Mouse (Mus musculus): ENCODE measurements at regions not wholly inside any gene's neighbourhood (a gene's known extent, or its start where the extent isn't known, plus 50 kb on each side); places are given as distances from the start of the nearest gene placed in this dataset.

DNA sequence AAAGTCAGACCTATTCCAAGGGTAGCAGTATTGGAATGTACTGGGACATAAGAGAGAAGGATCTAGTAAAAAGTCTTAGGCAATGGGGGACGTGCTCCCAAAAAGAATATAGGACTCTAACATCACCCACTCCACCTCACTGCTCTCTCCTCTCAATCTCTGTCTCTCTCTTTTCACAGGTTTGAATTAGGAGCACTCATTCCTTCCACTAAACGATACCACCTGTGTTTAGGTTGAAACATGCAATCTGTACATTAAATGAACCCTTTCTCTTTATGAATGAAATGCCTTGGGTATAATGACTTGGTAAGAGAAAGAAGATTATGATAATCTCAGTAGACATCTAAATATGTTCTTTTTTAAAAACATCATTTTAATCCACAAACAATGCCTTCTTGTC, 129.4 kb downstream of the Zpld1 start:
- H3K4me2 ChIP-seq: no peak overlapping the region
- H3K27ac ChIP-seq (replicated peaks): no peak overlapping the region
- H3K4me1 ChIP-seq: no peaks in the 10 kb centered on the region; the same call in 1 of the 2 replicates
- H3K27me3 ChIP-seq (replicated peaks): no peaks in the 10 kb centered on the region
- WGBS: 70% methylated on average over 2 of the region's 2 CpGs
- no peak overlapping the region for H3K9ac ChIP-seq
- no peak overlapping the region for H3K4me3 ChIP-seq
- no peaks in the 10 kb centered on the region for H3K36me3 ChIP-seq
- H3K9me3 ChIP-seq: no peaks in the 10 kb centered on the region
- no peak for ATAC-seq (ENCODE audit: extremely low read depth, insufficient number of reproducible peaks, low FRiP score, low TSS enrichment)

DNA sequence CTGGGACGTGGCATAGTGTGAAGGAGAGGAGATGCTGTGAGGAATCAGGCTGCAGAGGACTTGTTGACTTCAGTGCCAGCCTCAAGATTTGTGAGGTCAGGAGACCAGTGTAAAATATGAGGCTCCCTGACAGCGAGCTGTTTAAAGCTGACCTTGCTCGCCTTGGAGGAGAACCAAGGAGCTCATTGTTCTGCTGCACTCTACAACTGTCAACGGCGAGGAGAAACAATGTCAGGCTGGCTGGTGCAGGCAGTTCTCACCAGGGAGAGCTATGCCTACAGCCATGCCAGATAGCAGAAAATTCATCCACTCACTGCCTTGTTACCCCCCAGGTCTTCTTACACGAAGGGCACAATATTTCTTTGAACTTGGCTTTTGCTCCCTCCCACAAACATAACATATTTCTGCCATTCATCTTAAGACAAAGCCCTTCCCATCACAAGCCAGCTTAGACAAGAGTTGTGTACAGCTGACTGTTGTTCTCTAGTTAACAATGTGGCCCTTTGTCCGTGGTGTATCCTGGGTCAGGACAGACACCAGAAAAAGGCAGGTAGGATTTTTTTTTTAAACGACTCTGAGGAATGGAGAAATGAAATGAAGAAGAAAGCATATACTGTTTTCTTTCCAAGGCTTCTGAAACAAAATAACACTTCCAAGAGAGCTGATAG, 131.5 kb downstream of the Zpld1 start:
- Histone ChIP-seq H3K27me3 (replicated peaks) (no peaks in the 10 kb centered on the region), H3K4me2 (no peak overlapping the region), H3K9me3 (no peaks in the 10 kb centered on the region), H3K36me3 (no peaks in the 10 kb centered on the region), H3K4me1 (no peaks in the 10 kb centered on the region; the same call in 1 of the 2 replicates), H3K27ac (replicated peaks) (no peak overlapping the region), H3K9ac (no peak overlapping the region), H3K4me3 (no peak overlapping the region)
- ATAC-seq (ENCODE audit: extremely low read depth, insufficient number of reproducible peaks, low FRiP score, low TSS enrichment): no peak
- WGBS: 57% methylated on average over 8 of the region's 8 CpGs

- no peak for ATAC-seq (ENCODE audit: extremely low read depth, insufficient number of reproducible peaks, low FRiP score, low TSS enrichment)
- no peak overlapping the region for H3K9ac ChIP-seq
- H3K4me3 ChIP-seq: no peak overlapping the region
These were observed 134.9 kb downstream of the Zpld1 start for GRCm38 (mm10) chr16:55162926-55163325.

DNA sequence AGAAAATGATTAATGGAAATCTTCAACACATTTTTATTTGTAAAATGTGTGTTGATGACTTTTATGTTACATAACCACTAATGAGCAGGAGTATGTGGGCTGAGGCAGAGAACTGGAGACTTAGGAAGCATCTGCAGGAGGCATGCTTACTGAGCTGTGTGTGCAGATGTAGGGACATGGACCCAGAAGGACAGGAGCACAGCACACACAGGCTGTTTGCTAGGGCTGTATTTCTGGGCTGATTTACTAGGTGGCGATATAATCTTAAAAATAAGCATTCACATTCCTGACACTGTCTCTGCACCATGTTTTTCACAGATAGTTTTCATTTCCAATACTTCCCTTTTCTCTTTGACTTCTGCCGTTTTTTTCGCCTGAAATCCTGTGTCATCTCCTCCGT, 146.1 kb downstream of the Zpld1 start:
- Histone ChIP-seq H3K27ac (replicated peaks) (no peak overlapping the region), H3K4me1 (no peaks in the 10 kb centered on the region), H3K9ac (no peak overlapping the region), H3K27me3 (replicated peaks) (no peaks in the 10 kb centered on the region), H3K4me2 (no peak overlapping the region; the same call in 1 of the 2 replicates), H3K36me3 (no peaks in the 10 kb centered on the region), H3K9me3 (no peaks in the 10 kb centered on the region), H3K4me3 (no peak overlapping the region)
- no peak for ATAC-seq (ENCODE audit: extremely low read depth, insufficient number of reproducible peaks, low FRiP score, low TSS enrichment)
- 42% methylated on average over 4 of the region's 4 CpGs for WGBS

More at GRCm38 (mm10) chr16:55162926-55163325, 134.9 kb downstream of the Zpld1 start:
- H3K4me1 ChIP-seq: no peaks in the 10 kb centered on the region; the same call in 1 of the 2 replicates
- no peaks in the 10 kb centered on the region for H3K9me3 ChIP-seq
- no peak overlapping the region for H3K27ac ChIP-seq (replicated peaks)
- H3K36me3 ChIP-seq: no peaks in the 10 kb centered on the region
- 61% methylated on average over 6 of the region's 6 CpGs for WGBS
- H3K27me3 ChIP-seq (replicated peaks): no peaks in the 10 kb centered on the region
- no peak overlapping the region for H3K4me2 ChIP-seq

- no peaks in the 10 kb centered on the region for H3K4me1 ChIP-seq
- H3K27me3 ChIP-seq (replicated peaks): no peaks in the 10 kb centered on the region
- no peak overlapping the region for H3K4me2 ChIP-seq
- ATAC-seq (ENCODE audit: extremely low read depth, insufficient number of reproducible peaks, low FRiP score, low TSS enrichment): no peak
- no peak overlapping the region for H3K27ac ChIP-seq (replicated peaks)
- H3K9me3 ChIP-seq: no peaks in the 10 kb centered on the region
- H3K4me3 ChIP-seq: no peak overlapping the region
- no peak overlapping the region for H3K9ac ChIP-seq
- H3K36me3 ChIP-seq: no peaks in the 10 kb centered on the region
- WGBS: 85% methylated on average over 6 of the region's 6 CpGs
These were observed 155.2 kb downstream of the Zpld1 start for GRCm38 (mm10) chr16:55142431-55143173.

DNA sequence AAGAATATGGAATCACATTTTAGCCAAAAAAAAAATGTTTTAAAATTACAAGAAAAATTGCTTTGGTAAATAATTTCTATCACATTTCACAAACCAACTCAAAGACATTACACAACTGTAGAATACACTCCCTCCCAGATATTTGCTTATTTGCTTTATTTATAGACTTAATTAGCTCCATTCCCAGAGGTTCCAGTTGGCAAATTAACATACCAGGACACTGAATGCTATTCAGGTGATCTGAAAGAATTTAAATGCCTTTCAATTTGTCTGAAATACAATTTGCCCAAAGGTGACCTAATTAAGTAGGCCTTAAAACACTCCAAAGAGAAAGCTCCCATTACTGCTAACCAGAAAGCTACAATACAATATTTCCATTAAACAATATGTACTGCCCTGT, 162.8 kb downstream of the Zpld1 start:
- no peak overlapping the region for H3K9ac ChIP-seq
- no peaks in the 10 kb centered on the region for H3K27me3 ChIP-seq (replicated peaks)
- no peaks in the 10 kb centered on the region for H3K36me3 ChIP-seq
- no peaks in the 10 kb centered on the region for H3K4me1 ChIP-seq
- ATAC-seq (ENCODE audit: extremely low read depth, insufficient number of reproducible peaks, low FRiP score, low TSS enrichment): no peak
- no peak overlapping the region for H3K4me2 ChIP-seq
- H3K9me3 ChIP-seq: no peaks in the 10 kb centered on the region
- no peak overlapping the region for H3K27ac ChIP-seq (replicated peaks)
- no peak overlapping the region for H3K4me3 ChIP-seq

DNA sequence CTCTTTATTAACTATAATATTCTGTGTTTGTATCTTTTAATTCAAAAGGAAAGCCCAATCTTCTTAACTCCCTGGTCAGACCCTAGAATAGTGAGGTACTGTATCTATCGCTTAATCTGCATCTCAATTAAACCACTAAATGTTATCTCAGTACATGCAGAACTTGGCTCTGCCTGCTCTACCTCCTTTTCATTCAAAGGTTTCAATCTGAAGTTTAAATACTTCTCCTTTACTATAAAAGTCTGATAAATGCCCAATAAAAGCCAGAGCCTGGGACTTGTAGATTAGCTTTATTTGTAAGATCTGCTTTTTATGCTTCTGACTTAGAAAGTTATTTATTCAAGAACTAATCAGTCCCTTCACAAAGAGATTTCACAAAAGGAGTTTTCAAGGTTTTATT, 200.1 kb downstream of the Zpld1 start:
- no peaks in the 10 kb centered on the region for H3K4me1 ChIP-seq
- H3K27ac ChIP-seq (replicated peaks): no peak overlapping the region
- no peaks in the 10 kb centered on the region for H3K36me3 ChIP-seq
- H3K9me3 ChIP-seq: no peaks in the 10 kb centered on the region
- no peak overlapping the region for H3K4me3 ChIP-seq
- no peak overlapping the region for H3K9ac ChIP-seq
- H3K4me2 ChIP-seq: no peak overlapping the region
- H3K27me3 ChIP-seq (replicated peaks): no peaks in the 10 kb centered on the region
- no peak for ATAC-seq (ENCODE audit: extremely low read depth, insufficient number of reproducible peaks, low FRiP score, low TSS enrichment)
- 84% methylated on average over 1 of the region's 1 CpGs for WGBS

- H3K4me2 ChIP-seq: no peak overlapping the region
- no peaks in the 10 kb centered on the region for H3K27me3 ChIP-seq (replicated peaks)
- no peak for ATAC-seq (ENCODE audit: extremely low read depth, insufficient number of reproducible peaks, low FRiP score, low TSS enrichment)
- no peaks in the 10 kb centered on the region for H3K36me3 ChIP-seq
- 70% methylated on average over 1 of the region's 1 CpGs for WGBS
- H3K4me1 ChIP-seq: no peaks in the 10 kb centered on the region
- no peak overlapping the region for H3K27ac ChIP-seq (replicated peaks)
- H3K4me3 ChIP-seq: no peak overlapping the region
- no peak overlapping the region for H3K9ac ChIP-seq
- no peaks in the 10 kb centered on the region for H3K9me3 ChIP-seq
These were observed 210.3 kb downstream of the Zpld1 start for GRCm38 (mm10) chr16:55087461-55087860.

GRCm38 (mm10) chr16:55076172-55076571, 221.6 kb downstream of the Zpld1 start:
- Histone ChIP-seq H3K4me3 (no peak overlapping the region), H3K4me1 (no peaks in the 10 kb centered on the region), H3K9ac (no peak overlapping the region), H3K27me3 (replicated peaks) (no peaks in the 10 kb centered on the region), H3K36me3 (no peaks in the 10 kb centered on the region), H3K4me2 (no peak overlapping the region), H3K9me3 (no peaks in the 10 kb centered on the region), H3K27ac (replicated peaks) (no peak overlapping the region)
- no peak for ATAC-seq (ENCODE audit: extremely low read depth, insufficient number of reproducible peaks, low FRiP score, low TSS enrichment)
- WGBS: 53% methylated on average over 1 of the region's 1 CpGs

DNA sequence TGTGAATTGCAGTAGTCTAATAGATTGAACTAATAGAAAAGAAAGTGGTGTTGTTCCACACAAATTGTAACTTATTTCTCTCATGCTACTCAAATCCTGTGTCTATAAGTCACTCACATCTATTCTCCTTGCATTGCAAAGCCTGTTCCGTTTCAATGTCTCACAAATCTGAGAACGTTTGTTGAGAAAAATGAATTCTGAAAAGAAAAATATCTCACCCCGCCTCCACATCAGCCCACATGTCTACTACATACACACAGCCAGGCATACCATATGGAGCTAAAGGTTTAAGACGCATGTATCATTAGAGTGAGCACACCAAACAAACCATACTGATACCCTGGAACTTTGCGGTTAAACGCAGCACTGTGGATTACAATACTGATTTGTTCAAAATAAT, 258.0 kb downstream of the Zpld1 start:
- H3K9ac ChIP-seq: no peak overlapping the region
- ATAC-seq (ENCODE audit: extremely low read depth, insufficient number of reproducible peaks, low FRiP score, low TSS enrichment): no peak

DNA sequence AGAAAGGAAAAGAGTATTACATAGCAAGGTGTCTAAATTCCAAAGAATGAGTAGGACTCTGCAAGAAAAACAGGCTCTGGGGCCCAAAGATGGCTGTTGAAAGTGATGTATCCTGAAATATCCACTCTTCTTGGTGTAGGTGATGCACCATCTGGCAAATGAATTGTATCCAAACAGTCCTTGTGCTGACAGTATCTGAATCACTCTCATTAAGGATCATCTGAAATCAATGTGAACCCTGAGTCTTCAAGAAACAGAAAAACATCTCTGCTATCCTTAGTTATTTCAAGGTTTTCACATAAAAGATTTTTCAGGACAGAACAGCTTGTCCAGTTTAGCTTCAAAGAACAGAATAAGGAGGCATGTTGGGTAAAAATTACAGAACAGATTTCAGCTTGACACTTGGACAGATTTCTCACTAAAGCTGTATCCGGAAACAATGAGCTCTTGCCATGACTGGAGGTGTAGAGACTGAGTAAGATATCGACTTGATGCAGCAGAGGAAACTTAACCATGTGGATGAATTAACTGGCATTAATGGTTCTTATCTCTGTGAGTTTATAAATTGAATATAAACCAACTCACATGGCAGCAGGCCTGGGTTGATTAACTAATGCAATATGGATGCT, 296.0 kb downstream of the Zpld1 start:
- no peaks in the 10 kb centered on the region for H3K36me3 ChIP-seq
- H3K9ac ChIP-seq: no peak overlapping the region
- WGBS: 68% methylated on average over 2 of the region's 2 CpGs
- no peak overlapping the region for H3K4me2 ChIP-seq
- no peaks in the 10 kb centered on the region for H3K27me3 ChIP-seq (replicated peaks)
- no peak overlapping the region for H3K4me3 ChIP-seq
- H3K27ac ChIP-seq (replicated peaks): no peak overlapping the region
- H3K9me3 ChIP-seq: no peaks in the 10 kb centered on the region
- ATAC-seq (ENCODE audit: extremely low read depth, insufficient number of reproducible peaks, low FRiP score, low TSS enrichment): no peak
- H3K4me1 ChIP-seq: no peaks in the 10 kb centered on the region

More for the DNA sequence above, 258.0 kb downstream of the Zpld1 start:
- Histone ChIP-seq H3K4me2 (no peak overlapping the region), H3K4me1 (no peaks in the 10 kb centered on the region), H3K27ac (replicated peaks) (no peak overlapping the region), H3K4me3 (no peak overlapping the region), H3K9me3 (no peaks in the 10 kb centered on the region), H3K27me3 (replicated peaks) (no peaks in the 10 kb centered on the region), H3K36me3 (no peaks in the 10 kb centered on the region)
- WGBS: 79% methylated on average over 6 of the region's 6 CpGs

All from heart, embryonic 13.5 days (tissue).